Mouse (Mus musculus): Measurements from ENCODE around the gene Ccdc183. TPM values are rescaled to one million over a fixed set of nuclear protein-coding genes. Genes with fewer than 3 reads are reported as not detected.

The Ccdc183 gene
- polyA plus RNA-seq, 1 experiment from 2014 or later, result 0.12 TPM

DNA sequence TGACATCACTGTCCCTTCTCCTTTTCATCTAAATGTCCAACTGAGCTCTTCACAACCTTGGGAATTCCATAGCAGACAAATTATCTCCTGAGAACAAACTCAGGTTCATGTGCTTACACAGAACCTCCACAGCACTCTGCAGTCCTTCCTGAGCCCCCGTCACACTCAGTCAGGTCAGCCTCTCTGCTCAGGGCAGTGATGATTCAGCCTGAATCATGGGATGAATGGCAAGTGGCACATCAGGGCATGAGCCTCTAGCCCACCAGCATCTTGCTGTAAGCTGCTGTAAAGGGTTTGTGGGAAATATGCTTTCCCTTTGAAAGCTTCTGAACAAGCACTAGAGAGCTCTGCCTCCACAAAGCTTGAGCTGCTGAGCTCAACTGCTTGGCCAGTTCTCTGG lies 18.7 kb downstream of the Ccdc183 start:
- Histone ChIP-seq H3K27me3 (replicated peaks; ENCODE audit: control insufficient read depth, insufficient read depth, low read length) (no peaks in the 10 kb centered on the region), H3K9me3 (ENCODE audit: control insufficient read depth, low read length) (no peaks in the 10 kb centered on the region), H3K36me3 (ENCODE audit: control insufficient read depth, insufficient read depth, low read length) (peaks cover 61% of the 10 kb centered on the region), H3K9ac (ENCODE audit: low read depth, low read length) (no peak overlapping the region), H3K4me3 (ENCODE audit: low read depth, low read length) (no peak overlapping the region), H3K27ac (ENCODE audit: low read depth, low read length) (no peak overlapping the region), H3K4me1 (replicated peaks; ENCODE audit: control insufficient read depth, insufficient read depth, low read length) (no peaks in the 10 kb centered on the region), H3K4me2 (no peak overlapping the region)
- 84% methylated on average over 1 of the region's 1 CpGs for WGBS
- no peak for DNase-seq (ENCODE audit: low spot score)
- no peak for ATAC-seq (replicated peaks; ENCODE audit: low FRiP score)

- 87% methylated on average over 5 of the region's 5 CpGs for WGBS
- Histone ChIP-seq H3K9ac (ENCODE audit: low read depth, low read length) (no peak overlapping the region), H3K4me2 (no peak overlapping the region)
Observed at GRCm38 (mm10) chr2:25596765-25597510, 20.5 kb downstream of the Ccdc183 start.

DNA sequence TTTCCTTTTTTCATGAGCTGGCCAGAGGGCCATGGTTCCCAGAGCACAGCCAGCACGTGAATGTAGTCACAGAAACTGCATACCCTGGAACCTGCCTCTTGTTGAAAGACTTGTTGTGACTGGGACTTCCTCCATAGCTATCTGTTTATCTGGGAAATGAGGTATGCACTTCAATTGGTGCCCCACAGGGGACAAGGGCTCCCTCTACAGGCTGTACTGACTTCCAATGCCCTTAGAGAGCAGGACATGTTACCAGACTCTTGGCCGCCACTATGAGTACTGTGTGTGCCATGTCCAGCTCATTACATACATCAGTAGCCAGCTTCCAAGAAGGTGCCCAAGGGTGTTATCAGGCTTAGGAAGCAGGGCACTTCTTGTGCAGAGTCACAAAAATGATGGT lies 25.6 kb downstream of the Ccdc183 start:
- Histone ChIP-seq H3K36me3 (ENCODE audit: control insufficient read depth, insufficient read depth, low read length) (peaks cover 50% of the 10 kb centered on the region), H3K27ac (ENCODE audit: low read depth, low read length) (no peak overlapping the region), H3K4me2 (no peak overlapping the region), H3K4me1 (replicated peaks; ENCODE audit: control insufficient read depth, insufficient read depth, low read length) (no peaks in the 10 kb centered on the region), H3K4me3 (ENCODE audit: low read depth, low read length) (no peak overlapping the region), H3K27me3 (replicated peaks; ENCODE audit: control insufficient read depth, insufficient read depth, low read length) (no peaks in the 10 kb centered on the region), H3K9ac (ENCODE audit: low read depth, low read length) (no peak overlapping the region), H3K9me3 (ENCODE audit: control insufficient read depth, low read length) (no peaks in the 10 kb centered on the region)
- ATAC-seq (replicated peaks; ENCODE audit: low FRiP score), result no peak
- WGBS, result 78% methylated on average over 2 of the region's 2 CpGs
- DNase-seq (ENCODE audit: low spot score), result no peak

More at GRCm38 (mm10) chr2:25596765-25597510, 20.5 kb downstream of the Ccdc183 start:
- no peak for DNase-seq (ENCODE audit: low spot score)
- Histone ChIP-seq H3K36me3 (ENCODE audit: control insufficient read depth, insufficient read depth, low read length) (peaks cover 74% of the 10 kb centered on the region), H3K4me3 (ENCODE audit: low read depth, low read length) (no peak overlapping the region), H3K27me3 (replicated peaks; ENCODE audit: control insufficient read depth, insufficient read depth, low read length) (no peaks in the 10 kb centered on the region), H3K9me3 (ENCODE audit: control insufficient read depth, low read length) (no peaks in the 10 kb centered on the region), H3K27ac (ENCODE audit: low read depth, low read length) (no peak overlapping the region), H3K4me1 (replicated peaks; ENCODE audit: control insufficient read depth, insufficient read depth, low read length) (no peaks in the 10 kb centered on the region)
- no peak for ATAC-seq (replicated peaks; ENCODE audit: low FRiP score)

GRCm38 (mm10) chr2:25588227-25588907 lies 29.1 kb downstream of the Ccdc183 start:
- H3K36me3 ChIP-seq (ENCODE audit: control insufficient read depth, insufficient read depth, low read length), result peaks cover 35% of the 10 kb centered on the region
- 85% methylated on average over 8 of the region's 8 CpGs for WGBS
- DNase-seq (ENCODE audit: low spot score), result no peak

DNA sequence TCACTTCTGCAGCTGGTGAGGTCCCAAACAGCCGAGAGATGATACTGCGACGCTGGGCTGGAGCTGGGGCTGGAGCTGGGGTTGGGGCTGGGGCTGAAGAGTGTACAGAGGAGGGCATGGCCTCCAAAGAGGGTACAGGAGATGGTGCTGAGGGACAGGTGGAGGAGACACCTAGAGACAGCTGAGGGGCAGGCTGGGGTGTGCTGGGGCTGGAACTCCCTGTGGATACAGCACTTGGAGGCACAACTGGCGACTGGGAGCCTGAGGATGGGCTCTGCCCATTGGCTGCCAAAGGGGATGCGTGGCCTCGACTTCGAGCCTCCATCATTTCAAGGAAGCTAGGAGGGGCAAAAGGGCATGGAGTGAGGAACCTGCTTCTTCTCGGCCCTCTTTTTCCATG lies 30.2 kb downstream of the Ccdc183 start:
- H3K9me3 ChIP-seq (ENCODE audit: control insufficient read depth, low read length), result no peaks in the 10 kb centered on the region
- DNase-seq (ENCODE audit: low spot score) (no peak), ATAC-seq (replicated peaks; ENCODE audit: low FRiP score) (no peak)
- H3K4me3 ChIP-seq (ENCODE audit: low read depth, low read length), result no peak overlapping the region
- no peaks in the 10 kb centered on the region for H3K27me3 ChIP-seq (replicated peaks; ENCODE audit: control insufficient read depth, insufficient read depth, low read length)
- H3K9ac ChIP-seq (ENCODE audit: low read depth, low read length), result no peak overlapping the region
- 91% methylated on average over 8 of the region's 8 CpGs for WGBS
- peaks cover 9% of the 10 kb centered on the region for H3K4me1 ChIP-seq (replicated peaks; ENCODE audit: control insufficient read depth, insufficient read depth, low read length)
- no peak overlapping the region for H3K4me2 ChIP-seq
- peaks cover 26% of the 10 kb centered on the region for H3K36me3 ChIP-seq (ENCODE audit: control insufficient read depth, insufficient read depth, low read length)
- H3K27ac ChIP-seq (ENCODE audit: low read depth, low read length), result no peak overlapping the region

More at GRCm38 (mm10) chr2:25588227-25588907, 29.1 kb downstream of the Ccdc183 start:
- no peaks in the 10 kb centered on the region for H3K27me3 ChIP-seq (replicated peaks; ENCODE audit: control insufficient read depth, insufficient read depth, low read length)
- no peak overlapping the region for H3K9ac ChIP-seq (ENCODE audit: low read depth, low read length)
- H3K4me2 ChIP-seq, result no peak overlapping the region
- ATAC-seq (replicated peaks; ENCODE audit: low FRiP score), result no peak
- H3K9me3 ChIP-seq (ENCODE audit: control insufficient read depth, low read length), result no peaks in the 10 kb centered on the region
- H3K27ac ChIP-seq (ENCODE audit: low read depth, low read length), result no peak overlapping the region
- H3K4me3 ChIP-seq (ENCODE audit: low read depth, low read length), result no peak overlapping the region
- no peaks in the 10 kb centered on the region for H3K4me1 ChIP-seq (replicated peaks; ENCODE audit: control insufficient read depth, insufficient read depth, low read length)

DNA sequence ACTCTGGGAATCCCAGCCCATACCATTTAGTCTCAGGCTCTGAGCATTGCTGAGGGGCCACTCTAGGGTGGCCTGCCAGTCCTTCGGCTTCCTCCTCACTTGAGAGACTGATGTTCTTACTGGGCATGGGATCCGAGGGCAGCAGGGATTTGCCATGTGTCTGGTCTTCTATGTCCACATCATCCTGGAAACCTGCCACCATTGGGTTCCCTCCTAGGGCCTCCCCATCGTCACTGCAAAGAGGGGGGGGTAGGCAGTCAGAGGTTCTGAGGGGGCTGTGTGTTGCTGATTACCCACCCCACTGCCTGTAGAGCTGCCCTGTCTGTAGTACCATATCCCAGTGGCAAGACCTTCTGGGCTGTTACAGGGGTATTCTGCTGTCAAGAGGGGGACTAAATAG lies 31.9 kb downstream of the Ccdc183 start:
- no peak for ATAC-seq (replicated peaks; ENCODE audit: low FRiP score)
- no peaks in the 10 kb centered on the region for H3K9me3 ChIP-seq (ENCODE audit: control insufficient read depth, low read length)
- peaks cover 19% of the 10 kb centered on the region for H3K4me1 ChIP-seq (replicated peaks; ENCODE audit: control insufficient read depth, insufficient read depth, low read length)
- peaks cover 19% of the 10 kb centered on the region for H3K36me3 ChIP-seq (ENCODE audit: control insufficient read depth, insufficient read depth, low read length)
- WGBS, result 87% methylated on average over 3 of the region's 3 CpGs
- H3K4me3 ChIP-seq (ENCODE audit: low read depth, low read length), result no peak overlapping the region
- no peak overlapping the region for H3K4me2 ChIP-seq
- no peak for DNase-seq (ENCODE audit: low spot score)
- H3K27me3 ChIP-seq (replicated peaks; ENCODE audit: control insufficient read depth, insufficient read depth, low read length), result peaks cover 6% of the 10 kb centered on the region
- H3K9ac ChIP-seq (ENCODE audit: low read depth, low read length), result no peak overlapping the region
- H3K27ac ChIP-seq (ENCODE audit: low read depth, low read length), result no peak overlapping the region

DNA sequence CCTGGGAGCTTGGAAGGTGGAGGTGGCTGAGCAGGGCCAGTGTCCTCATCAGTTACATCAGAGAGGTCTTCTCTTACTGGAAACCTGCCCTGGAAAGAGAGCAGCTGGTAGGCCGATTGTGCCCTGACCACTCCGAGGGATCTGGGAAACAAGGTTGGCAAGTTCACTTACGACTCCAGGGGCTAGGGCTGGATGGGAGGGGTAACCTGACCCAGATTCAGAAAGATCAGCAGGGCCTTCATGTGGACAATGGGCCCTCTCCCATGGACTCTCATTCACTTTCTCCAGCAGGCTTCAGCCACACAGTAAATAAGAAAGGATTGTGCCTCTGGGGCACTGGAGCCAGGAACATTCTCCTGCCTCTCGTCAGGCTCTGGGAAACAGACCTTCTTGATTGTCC lies 32.6 kb downstream of the Ccdc183 start:
- peaks cover 14% of the 10 kb centered on the region for H3K36me3 ChIP-seq (ENCODE audit: control insufficient read depth, insufficient read depth, low read length)
- H3K27ac ChIP-seq (ENCODE audit: low read depth, low read length), result no peak overlapping the region

DNA sequence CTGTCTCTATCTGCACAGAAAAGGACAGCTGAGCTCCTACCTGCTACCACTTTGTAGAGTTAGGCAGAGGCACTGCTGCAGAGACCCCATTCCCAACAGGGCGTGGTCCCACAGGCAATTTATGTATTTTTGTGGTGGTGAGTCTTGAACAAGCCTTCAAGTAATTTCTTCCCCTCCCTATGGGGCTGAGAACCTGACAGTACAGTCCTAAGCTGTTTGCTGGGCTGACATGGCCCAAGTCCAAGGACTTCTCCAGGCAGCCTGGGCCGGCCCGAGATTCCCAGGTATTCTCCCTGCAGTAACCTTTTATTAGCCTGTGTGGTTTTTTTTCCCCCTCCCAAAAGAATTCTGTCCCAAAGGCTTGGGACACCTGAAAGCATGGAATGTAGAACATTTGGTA lies 33.3 kb downstream of the Ccdc183 start:
- H3K27ac ChIP-seq (ENCODE audit: low read depth, low read length), result no peak overlapping the region
- peaks cover 23% of the 10 kb centered on the region for H3K4me1 ChIP-seq (replicated peaks; ENCODE audit: control insufficient read depth, insufficient read depth, low read length)
- H3K9ac ChIP-seq (ENCODE audit: low read depth, low read length), result no peak overlapping the region
- H3K36me3 ChIP-seq (ENCODE audit: control insufficient read depth, insufficient read depth, low read length), result peaks cover 14% of the 10 kb centered on the region
- 94% methylated on average over 3 of the region's 3 CpGs for WGBS
- no peak overlapping the region for H3K4me3 ChIP-seq (ENCODE audit: low read depth, low read length)
- ATAC-seq (replicated peaks; ENCODE audit: low FRiP score), result no peak
- H3K9me3 ChIP-seq (ENCODE audit: control insufficient read depth, low read length), result no peaks in the 10 kb centered on the region
- peaks cover 21% of the 10 kb centered on the region for H3K27me3 ChIP-seq (replicated peaks; ENCODE audit: control insufficient read depth, insufficient read depth, low read length)
- H3K4me2 ChIP-seq, result no peak overlapping the region
- DNase-seq (ENCODE audit: low spot score), result no peak

More for the DNA sequence above, 32.6 kb downstream of the Ccdc183 start:
- DNase-seq (ENCODE audit: low spot score) (no peak), ATAC-seq (replicated peaks; ENCODE audit: low FRiP score) (no peak)
- no peaks in the 10 kb centered on the region for H3K9me3 ChIP-seq (ENCODE audit: control insufficient read depth, low read length)
- H3K27me3 ChIP-seq (replicated peaks; ENCODE audit: control insufficient read depth, insufficient read depth, low read length), result peaks cover 14% of the 10 kb centered on the region
- H3K4me3 ChIP-seq (ENCODE audit: low read depth, low read length), result no peak overlapping the region
- H3K4me1 ChIP-seq (replicated peaks; ENCODE audit: control insufficient read depth, insufficient read depth, low read length), result peaks cover 19% of the 10 kb centered on the region
- no peak overlapping the region for H3K9ac ChIP-seq (ENCODE audit: low read depth, low read length)
- WGBS, result 86% methylated on average over 4 of the region's 4 CpGs
- no peak overlapping the region for H3K4me2 ChIP-seq

DNA sequence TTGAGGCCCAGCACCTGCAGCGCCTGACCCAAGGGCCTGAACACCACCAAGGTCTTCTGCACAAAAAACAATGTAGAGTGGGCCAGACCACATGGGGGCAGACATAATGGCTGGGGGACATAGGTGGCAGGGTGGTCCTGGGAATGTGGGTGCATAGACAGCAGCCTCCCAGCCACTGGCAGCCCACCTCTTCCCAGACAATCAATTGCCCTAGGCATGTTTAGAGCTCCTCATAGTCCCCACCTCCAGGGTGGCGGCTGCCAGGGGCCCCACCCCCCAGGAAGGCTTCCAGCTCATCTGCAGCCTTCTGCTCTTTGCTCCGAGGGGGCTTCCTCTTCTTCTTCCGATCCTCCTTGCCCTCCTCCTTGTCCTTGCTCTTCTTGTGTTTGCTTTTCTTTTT lies 33.9 kb downstream of the Ccdc183 start:
- Histone ChIP-seq H3K9me3 (ENCODE audit: control insufficient read depth, low read length) (no peaks in the 10 kb centered on the region), H3K36me3 (ENCODE audit: control insufficient read depth, insufficient read depth, low read length) (peaks cover 11% of the 10 kb centered on the region), H3K4me1 (replicated peaks; ENCODE audit: control insufficient read depth, insufficient read depth, low read length) (peaks cover 25% of the 10 kb centered on the region), H3K4me3 (ENCODE audit: low read depth, low read length) (no peak overlapping the region), H3K9ac (ENCODE audit: low read depth, low read length) (no peak overlapping the region), H3K27ac (ENCODE audit: low read depth, low read length) (no peak overlapping the region), H3K27me3 (replicated peaks; ENCODE audit: control insufficient read depth, insufficient read depth, low read length) (peaks cover 27% of the 10 kb centered on the region), H3K4me2 (no peak overlapping the region)
- DNase-seq (ENCODE audit: low spot score) (no peak), ATAC-seq (replicated peaks; ENCODE audit: low FRiP score) (no peak)
- WGBS, result 69% methylated on average over 4 of the region's 4 CpGs

All from liver, embryonic 11.5 days (tissue).